Mouse (Mus musculus) CD8-positive naive resting alpha-beta T cell, adult 2 months (primary cell): Measurements from ENCODE around the gene Tfr2.

Experiments
- DNase-seq, 2 experiments: peaks; one replicate each; pipeline ENCODE4 v3.0.0; 2022; ENCODE audit warnings: low read depth in 2 of 2, low spot score in 2 of 2

The Tfr2 gene

DNA sequence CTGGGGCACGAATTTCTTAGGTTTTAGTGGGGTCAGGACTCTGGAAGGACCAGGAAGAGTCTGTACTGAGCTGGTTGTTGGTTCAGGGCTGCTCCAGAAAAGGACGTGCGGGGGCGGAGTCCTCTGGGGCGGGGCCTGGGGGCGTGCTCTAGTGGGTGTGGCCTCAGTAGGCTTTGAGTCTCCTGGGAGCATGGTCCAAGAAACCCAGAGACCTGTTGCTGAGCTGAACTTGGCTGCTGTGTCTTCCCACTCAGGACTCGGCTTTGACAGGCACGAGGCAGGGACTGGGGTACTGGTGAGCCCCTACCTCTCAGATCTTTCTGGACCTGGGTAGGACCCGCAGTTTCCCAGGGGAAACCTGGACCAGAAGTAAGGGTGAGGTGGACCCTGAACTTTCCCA lies at the start of gene Tfr2:
Gene Tfr2 (plus strand): TSS at position 176 of the 400 bp plus-strand sequence.
- peak in 1 of 2 experiments; percentile 26 for DNase-seq

DNA sequence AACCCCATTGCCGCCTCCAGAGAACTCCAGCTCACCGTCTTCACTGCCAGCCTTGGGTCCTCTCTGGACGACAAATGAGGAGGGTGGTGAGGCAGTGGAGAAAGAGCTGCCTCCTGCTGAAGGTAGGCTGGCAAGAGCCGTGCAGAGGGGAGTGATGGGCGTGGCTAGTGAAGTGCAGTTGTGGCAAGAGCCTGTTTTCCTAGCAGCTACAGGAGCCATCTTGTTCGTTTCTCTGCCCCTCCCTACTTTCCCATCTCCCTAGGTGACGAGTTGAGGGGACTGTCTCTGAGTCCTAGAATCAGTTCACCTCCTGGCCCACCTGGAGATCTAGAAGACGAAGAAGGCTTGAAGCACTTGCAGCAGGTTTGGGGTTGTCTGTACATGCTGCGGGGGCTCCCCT lies 47.8 kb upstream of the Tfr2 start:
- DNase-seq: no peak

DNA sequence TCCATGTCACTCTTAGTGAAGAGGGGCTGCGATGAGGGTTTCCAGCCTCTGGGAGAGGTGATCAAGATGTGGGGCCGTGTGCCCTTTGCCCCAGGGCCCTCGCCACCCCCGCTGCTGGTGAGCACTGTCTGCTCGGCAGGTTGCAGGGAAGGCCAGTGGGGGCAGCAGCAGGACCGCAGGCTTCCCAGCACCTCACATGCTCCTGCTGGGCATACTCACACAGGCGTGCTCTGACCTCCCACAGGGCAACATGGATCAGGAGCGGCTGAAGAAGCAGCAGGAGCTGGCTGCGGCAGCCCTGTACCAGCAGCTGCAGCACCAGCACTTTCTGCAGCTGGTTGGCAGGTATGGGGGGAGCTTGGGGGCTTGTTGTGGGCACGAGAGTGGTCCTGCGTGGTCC lies 46.9 kb upstream of the Tfr2 start:
- no peak for DNase-seq

DNA sequence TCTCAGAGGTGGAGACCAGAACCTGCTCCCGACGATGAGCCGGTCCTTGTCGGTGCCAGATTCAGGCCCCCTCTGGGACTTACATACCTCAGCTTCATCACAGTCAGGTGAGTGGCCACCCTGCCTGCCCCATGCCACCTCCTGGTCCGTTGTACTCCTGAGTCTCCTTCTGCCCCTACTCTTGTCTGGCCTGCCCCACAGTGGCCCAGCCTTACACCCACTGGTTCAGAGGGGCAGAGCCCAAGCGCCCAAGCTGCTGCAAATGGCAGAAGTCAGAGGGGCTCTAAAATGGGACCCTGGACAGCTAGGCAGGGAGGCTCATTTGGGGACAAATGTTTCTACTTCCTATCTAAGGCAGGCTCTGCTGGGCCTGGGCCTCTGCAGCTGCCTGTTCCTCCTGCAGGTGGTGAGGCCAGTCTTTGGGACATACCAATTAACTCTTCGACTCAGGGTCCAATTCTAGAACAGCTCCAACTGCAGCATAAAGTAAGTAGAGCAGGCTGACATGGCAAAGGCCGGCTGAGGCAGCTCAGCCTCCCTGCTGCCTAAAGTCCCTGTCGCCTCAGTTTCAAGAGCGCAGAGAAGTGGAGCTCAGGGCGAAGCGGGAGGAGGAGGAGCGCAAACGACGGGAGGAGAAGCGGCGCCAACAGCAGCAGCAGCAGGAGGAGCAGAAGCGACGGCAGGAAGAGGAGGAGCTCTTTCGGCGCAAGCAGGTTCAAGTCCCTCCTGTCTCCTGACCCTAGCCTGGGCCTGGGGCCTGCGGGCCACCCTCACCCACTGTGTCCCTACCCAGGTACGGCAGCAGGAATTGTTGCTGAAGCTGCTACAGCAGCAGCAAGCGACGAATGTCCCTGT lies 46.0 kb upstream of the Tfr2 start:
- DNase-seq: no peak

DNA sequence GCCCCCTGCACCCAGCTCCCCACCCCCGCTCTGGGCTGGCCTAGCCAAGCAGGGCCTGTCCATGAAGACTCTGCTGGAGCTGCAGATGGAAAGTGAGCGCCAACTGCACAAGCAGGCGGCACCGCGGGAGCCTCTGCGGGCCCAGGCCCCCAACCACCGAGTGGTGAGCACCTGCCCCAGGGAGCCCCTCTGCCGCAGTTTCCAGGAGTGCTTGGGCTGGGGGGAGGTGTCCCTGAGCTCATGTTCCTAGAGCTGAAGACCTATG lies 45.5 kb upstream of the Tfr2 start:
- DNase-seq: no peak

DNA sequence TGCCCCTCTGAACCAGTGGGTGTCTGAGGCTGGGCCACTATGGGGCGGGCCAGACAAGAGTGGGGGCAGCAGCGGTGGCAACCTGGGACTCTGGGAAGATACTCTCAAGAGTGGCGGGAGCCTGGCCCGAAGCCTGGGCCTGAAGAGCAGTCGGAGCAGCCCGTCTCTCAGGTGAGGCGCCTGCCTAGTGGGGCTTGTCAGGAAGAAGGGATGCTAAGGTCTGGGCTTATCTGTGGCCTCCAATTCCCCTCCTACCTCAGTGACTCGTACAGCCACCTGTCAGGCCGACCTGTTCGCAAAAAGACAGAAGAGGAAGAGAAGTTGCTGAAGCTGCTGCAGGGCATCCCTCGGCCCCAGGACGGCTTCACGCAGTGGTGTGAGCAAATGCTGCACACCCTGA lies 45.0 kb upstream of the Tfr2 start:
- no peak for DNase-seq

DNA sequence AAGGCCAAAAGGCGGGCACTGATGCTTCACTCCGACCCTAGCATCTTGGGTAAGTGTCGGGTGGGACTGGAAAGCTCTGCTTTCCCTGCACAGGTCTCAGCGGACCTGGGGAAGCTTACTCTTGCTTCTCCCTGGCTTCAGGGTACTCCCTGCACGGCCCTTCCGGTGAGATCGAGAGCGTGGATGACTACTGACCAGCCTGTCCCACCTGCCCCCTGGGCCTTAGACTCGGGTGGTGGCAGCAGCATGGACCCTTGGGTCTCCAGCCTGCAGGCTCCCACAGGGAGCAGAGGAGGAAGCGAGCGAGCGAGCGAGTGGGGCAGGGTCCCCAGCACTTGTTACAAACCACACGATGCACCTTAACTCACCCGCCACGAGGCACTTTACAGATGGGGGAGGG lies 44.1 kb upstream of the Tfr2 start:
- no peak for DNase-seq

DNA sequence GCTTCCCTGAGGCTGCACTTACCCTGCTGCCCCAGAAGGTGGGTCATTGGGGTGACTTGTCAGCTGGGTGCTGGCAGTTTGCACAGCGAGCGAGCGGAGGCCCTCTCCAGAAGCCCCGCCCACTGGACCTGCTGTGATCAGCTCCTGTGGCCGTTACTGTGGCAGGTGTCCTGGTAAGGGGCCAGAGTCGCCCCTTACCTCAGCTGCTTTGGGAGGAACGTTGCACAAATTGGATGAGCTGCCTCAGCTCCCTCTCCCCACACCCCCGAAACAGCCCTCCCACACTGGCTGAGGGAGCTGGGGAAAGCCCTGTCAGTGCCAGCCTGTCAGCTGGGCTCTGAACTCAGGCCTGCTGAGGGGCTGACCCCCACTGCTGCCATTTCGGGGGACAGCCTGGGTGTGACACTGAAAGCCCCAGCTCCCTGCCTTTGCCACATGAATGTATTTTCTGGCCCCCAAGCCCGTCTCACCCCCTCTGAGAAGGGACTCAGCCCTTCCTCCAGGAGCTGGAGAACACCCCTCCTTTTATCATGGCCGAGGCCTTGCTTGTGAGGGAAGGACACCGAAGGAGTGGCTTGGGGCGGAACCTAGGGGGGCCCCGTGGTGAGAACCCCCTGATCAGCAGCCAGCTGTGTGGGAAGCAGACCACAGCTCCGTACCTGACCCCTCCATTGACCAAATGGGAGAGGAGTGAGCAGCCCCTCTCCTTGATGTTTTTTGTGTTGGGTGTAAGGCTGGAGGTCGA lies 43.3 kb upstream of the Tfr2 start:
- no peak for DNase-seq

DNA sequence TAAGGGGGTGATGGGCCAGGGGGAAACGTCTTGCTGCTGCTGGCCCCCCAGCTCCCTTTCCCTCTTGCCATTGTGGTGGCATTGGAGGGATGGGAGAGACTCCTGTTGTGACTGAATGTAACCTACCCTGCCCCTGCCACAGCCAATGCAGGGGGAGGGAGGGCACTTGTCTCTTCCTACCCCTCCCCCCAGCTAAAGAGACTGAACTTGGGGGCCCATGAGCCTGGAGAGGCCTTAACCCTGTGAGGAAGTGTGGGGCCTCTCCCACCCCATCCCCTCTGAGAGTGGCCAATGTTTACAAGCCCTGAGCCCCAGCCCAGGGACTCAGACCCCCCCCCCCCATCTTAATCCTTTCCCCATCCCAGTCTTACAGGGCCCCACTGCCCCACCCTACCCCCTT lies 42.2 kb upstream of the Tfr2 start:
- no peak for DNase-seq

DNA sequence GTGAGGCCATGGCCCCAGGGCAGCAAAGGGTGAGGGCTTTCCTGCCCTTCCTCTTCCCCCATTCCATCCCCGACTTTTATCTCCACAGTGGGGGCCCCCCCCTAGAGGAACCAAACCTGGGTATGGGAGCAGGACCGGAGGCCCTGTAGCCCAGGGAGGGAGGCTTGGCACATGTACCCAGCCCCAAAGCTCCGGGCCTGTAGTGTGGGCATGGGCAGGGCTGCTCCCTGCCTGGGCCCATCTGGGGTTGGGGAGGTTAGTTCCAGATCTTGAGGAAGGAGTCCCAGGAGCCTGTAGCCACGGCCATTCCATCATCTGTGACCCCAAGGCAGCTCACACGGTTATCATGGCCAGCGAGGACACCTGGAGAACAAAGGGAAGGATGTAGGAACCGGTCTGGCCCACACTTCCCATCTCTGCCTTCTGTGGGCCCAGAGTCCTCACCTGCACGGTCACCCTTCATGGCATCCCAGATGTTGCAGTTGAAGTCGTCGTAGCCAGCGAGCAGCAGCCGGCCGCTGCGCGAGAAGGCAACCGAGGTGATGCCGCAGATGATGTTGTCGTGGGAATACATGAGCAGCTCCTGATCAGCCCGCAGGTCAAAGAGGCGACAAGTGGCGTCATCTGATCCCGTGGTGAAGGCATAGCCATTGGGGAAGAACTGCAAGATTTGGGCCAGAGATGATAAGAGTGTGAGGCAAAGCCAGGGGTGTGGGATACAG lies 41.2 kb upstream of the Tfr2 start:
- DNase-seq: no peak

DNA sequence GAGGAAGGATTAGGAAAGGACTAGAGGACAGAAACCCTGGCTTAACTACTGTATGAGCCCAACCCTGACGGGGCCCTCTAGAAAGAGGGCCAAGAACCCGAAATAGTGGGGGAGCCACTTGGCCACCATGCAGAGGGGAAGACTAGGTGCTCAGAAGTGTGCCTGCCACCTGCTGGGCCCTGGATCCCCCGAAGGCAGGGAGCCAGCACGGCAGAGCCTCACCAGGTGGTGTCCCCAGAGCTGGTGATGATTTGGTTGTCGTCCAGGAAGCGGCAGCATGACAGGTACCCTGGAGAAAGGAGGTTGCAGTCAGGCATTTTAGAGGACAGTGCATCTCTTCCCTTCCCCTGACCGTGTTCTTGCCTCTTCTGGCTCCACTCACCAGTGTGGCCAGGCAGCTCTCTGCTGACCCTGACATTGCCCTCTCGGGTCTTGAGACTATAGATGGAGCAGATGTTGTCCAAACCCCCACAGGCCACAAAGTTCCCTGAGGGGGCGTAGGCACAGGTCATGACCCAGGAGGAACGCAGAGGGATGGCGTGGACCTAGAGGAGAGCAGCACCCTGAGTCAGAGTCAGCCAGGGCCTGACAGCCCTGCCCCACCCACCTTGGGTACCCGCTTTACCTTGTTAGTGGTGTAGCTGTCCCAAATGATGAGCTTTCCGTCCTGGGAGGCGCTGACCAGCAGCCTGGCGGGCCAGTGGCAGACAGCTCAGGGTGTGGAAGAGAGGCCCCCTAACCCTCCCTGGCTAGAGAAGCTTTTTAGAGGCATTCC lies 40.2 kb upstream of the Tfr2 start:
- DNase-seq: no peak

DNA sequence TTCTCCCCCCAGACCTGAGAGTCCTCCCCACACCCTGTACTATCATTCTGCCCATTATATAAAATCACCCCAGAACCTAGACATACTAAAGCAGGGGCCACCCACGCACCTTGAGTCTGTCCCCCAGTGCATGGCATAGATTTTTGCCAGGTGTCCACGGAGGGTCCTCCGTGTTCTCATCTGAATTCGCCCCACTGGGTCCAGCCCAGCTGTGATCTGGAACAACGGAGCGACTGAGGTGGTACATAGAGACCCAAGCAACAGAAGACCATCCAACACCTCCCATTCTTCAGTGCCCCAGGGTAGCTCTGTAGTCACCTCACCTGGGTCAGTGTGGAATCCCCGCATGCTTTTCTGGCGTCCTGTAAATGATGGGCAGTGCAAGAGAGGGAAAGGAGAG lies 39.6 kb upstream of the Tfr2 start:
- DNase-seq: no peak

DNA sequence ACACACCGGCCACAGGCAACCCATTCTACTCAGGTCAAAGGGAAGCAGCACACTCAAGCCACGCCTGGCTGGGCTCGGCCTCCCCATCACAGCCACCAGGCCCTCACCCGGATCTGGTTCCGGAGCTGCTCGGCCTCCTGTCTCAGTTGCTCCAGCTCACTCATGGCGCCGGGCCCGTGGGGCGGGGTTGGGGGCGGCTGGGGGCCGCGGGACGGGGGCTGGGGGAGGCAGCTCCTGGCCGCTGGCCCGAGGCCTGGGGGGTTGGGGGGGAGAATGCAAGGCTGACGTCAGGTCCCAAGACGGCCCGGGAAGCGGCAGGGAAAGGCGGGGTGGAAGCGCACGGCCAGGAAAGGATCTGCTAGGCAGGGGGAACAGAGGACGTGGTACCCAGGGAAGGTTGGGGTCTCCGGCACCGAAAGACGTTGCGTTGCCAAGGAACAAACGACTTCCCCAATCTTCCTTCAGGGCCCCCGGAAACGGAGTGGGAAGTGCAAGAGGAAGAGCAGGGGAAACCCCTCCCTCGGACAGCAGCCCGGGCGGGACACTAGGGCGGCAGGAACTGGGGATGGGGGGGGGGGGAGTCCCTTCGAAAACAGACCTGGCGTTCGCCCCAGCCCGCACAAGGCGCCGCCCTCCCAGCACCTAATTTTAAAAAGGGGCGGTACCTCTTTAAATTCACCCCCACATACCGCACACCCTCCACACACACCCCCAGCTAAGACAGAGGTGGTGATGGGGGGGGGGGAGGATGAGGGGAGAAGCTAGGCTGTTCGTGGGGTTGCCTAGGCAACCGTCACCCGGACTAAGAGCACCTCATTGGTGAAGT lies 38.8 kb upstream of the Tfr2 start:
- DNase-seq: peak; percentile 47 to 51

DNA sequence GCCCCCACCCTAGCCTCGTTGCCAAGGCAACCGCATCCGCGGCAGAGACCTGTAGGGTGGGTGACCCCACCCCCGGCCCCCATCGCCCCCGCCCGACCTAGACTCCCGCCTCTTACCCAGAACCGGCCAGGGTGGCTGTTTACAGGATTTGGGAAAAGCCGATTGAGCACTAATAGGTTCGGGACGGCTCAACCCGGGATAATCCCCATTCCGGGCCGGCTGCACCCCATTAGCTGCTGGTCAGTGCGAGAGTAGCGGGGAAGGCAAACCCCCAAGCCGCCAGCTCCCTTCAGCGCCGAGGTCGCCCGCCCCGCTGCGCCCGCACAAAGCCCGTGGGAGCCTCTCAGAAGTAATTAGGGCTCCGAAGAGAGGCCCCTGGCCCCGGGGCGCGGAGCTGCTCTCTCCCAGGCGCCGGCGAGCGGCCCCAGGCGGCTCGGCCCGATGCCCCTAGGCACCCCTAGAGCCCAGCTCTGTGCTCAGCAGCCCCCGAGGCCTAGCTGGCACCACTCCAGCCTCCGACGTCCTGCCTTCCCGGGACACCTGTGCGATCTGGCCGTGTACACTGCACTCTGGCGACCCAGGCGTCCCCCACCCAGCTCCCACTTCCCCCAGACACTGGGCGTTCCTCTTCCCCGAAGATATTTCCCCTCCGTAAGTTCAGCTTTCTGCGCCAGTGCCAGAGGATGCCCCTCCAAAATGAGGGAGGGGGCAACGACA lies 38.1 kb upstream of the Tfr2 start:
- peak in 1 of 2 experiments; percentile 42 for DNase-seq

DNA sequence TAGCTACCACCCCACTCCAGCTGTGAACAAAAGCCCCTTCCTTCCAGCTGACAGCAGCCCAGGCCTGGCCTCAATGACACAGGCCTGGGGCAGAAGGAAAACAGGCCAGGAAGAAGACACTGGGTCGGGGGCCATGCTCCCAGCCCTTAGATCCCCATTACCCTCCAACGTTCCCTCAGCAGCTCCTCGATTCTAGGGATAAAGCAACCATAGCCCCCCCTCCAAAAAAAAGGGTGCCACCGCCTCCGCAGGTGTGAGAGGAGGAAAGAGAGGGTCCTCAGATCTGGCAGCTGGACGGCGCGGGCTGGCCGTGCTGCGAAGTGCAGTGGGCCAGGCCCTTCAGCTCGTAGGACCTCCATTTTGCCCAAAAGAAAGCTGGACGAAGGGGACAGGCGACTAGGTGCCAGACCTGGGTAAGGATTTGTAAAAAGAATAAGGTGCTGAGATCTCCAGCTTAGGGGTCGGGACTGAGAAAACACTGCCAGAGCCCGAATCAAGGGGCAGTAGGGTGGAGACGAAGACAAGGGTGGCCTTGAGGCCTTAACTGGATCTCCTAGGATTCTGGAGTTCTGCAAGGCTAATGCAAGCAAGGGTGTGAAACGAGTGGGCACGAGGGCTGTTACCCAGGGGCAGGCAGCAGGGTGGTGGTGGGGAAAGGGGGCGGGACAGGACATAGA lies 37.4 kb upstream of the Tfr2 start:
- no peak for DNase-seq

DNA sequence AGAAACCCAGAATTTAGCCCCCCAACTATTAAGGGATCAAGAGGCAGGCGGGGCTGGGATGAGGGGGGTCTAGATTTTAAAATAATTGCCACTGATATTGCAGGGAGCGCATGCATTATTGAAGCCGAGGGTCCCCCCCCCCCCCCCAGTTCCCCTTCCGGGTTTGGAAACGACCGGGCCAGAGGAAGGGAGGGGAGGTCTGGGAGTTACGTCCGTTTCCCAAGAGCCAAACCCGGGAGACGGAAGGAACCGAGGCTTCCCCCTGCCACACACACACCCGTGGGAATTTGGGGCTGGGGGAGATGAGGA lies 36.9 kb upstream of the Tfr2 start:
- no peak for DNase-seq

DNA sequence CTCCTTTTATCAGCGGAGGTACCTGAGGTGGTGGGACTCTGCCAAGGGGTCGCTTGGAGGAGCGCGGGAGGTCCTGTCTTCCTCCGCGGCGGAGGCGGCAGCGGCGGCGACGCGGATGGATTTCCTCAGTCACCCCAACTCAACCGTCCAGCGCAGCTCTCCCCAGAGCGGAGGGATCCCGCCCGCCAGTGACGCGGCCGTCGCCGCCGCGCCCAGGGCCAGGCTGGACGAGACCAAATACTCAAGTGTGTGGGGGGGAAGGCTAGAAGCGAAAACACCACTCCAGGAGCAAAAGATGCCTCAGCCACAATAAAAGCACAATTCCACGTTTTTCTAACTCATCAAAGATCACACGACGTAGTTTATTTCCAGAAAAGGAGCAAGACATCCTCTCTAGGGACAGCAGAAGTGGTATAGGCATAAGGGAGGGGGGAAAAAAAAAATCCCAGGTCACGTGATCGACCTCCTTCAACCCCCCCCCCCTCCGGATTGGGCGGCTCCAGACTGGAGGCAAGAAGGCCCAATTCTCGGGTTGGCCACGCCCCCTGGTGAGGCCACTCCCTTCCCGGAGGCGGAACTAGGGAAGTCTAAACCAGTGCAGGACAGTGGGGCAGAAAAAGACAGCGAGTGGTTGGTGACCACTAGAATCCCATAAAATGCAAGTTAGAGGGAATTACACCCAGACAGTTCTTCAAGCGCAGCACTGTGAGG lies 36.4 kb upstream of the Tfr2 start, which contains the start of the genes Epo and Gnb2:
Gene Epo (minus strand): TSS at position 126 of the 711 bp plus-strand sequence.
Gene Gnb2 (minus strand): TSS at position 394 of the 711 bp plus-strand sequence.
- DNase-seq: peak; percentile 93

DNA sequence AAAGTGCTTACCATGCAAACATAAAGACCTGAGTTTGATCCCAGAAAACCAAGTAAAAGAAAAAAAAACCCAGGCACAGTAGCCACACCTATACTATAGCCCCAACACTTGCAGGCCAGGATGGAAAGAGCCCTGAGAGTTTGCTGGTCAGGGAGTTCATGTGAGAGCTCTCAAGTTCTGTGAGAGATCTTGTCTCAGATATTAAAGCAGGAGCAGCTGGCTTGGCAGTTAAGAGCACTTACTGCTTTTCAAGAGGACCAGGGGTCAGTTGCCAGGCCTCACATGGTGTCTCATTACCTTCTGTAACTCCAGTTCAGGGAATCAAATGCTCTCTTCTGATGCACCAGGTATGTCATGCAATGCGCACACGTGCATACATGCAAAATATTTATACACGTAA lies 34.9 kb upstream of the Tfr2 start:
- no peak for DNase-seq

DNA sequence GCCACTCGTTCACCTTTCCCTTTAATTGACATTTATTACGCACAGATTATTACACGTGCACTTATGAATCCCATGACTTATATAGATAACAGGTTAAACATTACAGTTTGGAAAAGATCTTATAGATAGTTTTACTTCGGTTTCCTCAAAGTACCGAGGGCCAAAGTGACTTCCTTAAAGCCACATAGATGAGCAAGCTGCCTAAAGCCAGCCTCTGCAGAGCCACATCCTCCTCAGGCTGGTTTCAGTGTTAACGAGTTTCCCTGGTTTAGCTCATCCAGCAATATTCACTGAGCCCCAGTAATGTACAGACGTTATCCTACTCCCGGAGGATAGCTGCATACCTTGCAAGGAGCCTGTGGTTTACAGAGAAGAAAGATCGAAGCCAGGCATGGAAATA lies 34.3 kb upstream of the Tfr2 start:
- no peak for DNase-seq
